9 mouse cellular contexts compared by ENCODE assay signal in the genomic region with DNA sequence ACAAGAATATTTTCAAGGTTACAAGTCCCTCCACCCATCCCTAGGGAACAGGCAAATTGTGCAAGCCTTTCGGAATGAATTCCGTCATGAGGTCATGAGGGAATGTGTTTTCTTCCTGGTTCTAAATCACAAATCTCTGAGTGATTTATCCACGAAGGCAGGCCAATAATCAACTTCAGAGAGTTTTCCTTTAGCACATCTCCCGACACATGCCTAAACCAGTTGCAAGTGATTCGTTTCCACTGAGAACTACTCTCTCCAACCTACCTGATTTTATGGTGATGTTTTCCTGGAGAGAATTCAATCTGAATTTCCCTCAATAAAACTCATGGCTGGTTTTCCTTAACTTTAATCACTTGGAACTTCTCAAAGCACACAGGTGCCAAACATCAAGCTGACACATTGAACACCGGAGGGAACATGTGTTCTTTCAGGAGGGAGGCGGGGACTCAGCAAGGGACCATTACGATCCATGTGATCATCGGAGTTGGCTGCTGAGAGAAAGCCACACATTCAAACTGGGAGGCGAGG.
DNase-seq lines count a peak whose midpoint lies in the region; ATAC-seq and TF ChIP-seq lines count a peak whose summit lies in the region.
"Had no signal": no experiment of that assay in that cellular context is flagged by ENCODE, and none has a peak within 500 bp of the region (broad histone marks: within the 10 kb centered on the region; RNA-seq: fewer than 3 reads in every experiment).

No protein-coding gene starts in this region.

- intact Hi-C loops in heart, postnatal 25 days (cut with DNase I), result no loop called here

- TF ChIP-seq POLR2A in limb, embryonic 14.5 days (IDR thresholded peaks at IDR 0.05; ENCODE audit: borderline replicate concordance, extremely low read depth, insufficient read depth, insufficient read length), result no peak
- no peak for TF ChIP-seq POLR2A in thymus, adult 2 months (IDR thresholded peaks at IDR 0.05; ENCODE audit: control insufficient read depth, extremely low read depth, insufficient read depth, low read length, poor library complexity)

- WGBS in kidney, embryonic 16.5 days, result 28% methylated on average over 10 of the region's 10 CpGs
- 19% methylated on average over 10 of the region's 10 CpGs for WGBS in limb, embryonic 14.5 days
- 93% methylated on average over 10 of the region's 10 CpGs for WGBS in thymus, adult 2 months

- no peak for ATAC-seq in kidney, embryonic 16.5 days (ENCODE audit: low FRiP score, low TSS enrichment)
- ATAC-seq in limb, embryonic 14.5 days (ENCODE audit: low FRiP score, low read depth), result peak; percentile 84

- peaks cover 7% of the 10 kb centered on the region; the same call in 1 of the 2 replicates for H3K9me3 ChIP-seq in kidney, embryonic 16.5 days (ENCODE audit: low read length)
- H3K9me3 ChIP-seq in limb, embryonic 14.5 days (ENCODE audit: control insufficient read depth, low read length), result 0 out of 2 replicates have a peak, but pooled peaks cover 2% of the 10 kb centered on the region
- H3K9me3 ChIP-seq: lung, embryonic 15.5 days had no signal

- no peak overlapping the region for H3K9ac ChIP-seq in kidney, embryonic 16.5 days (replicated peaks; ENCODE audit: low read length)
- no peak overlapping the region for H3K9ac ChIP-seq in limb, embryonic 14.5 days (ENCODE audit: low read depth, low read length, severe bottlenecking)
- H3K9ac ChIP-seq: lung, embryonic 15.5 days had no signal

- H3K4me2 ChIP-seq in kidney, embryonic 16.5 days (replicated peaks; ENCODE audit: low read depth, low read length), result no peak overlapping the region
- H3K4me2 ChIP-seq in limb, embryonic 14.5 days (replicated peaks; ENCODE audit: low read depth, low read length, severe bottlenecking), result no peak overlapping the region
- H3K4me2 ChIP-seq: lung, embryonic 15.5 days had no signal

- H3K27ac ChIP-seq in kidney, embryonic 16.5 days (ENCODE audit: low read length), result no peak overlapping the region
- H3K27ac ChIP-seq in limb, embryonic 14.5 days (replicated peaks; ENCODE audit: low read depth, low read length), result no peak overlapping the region
- no peak overlapping the region for H3K27ac ChIP-seq in thymus, adult 2 months (ENCODE audit: control insufficient read depth, insufficient read depth, low read length)
- H3K27ac ChIP-seq: lung, embryonic 15.5 days had no signal

- H3K4me3 ChIP-seq in kidney, embryonic 16.5 days (ENCODE audit: low read length), result no peak overlapping the region
- no peak overlapping the region for H3K4me3 ChIP-seq in limb, embryonic 14.5 days (replicated peaks; ENCODE audit: low read length)
- no peak overlapping the region for H3K4me3 ChIP-seq in thymus, adult 2 months (ENCODE audit: control insufficient read depth, insufficient read depth, low read length)
- H3K4me3 ChIP-seq: lung, embryonic 15.5 days had no signal

- no peaks in the 10 kb centered on the region; the same call in 1 of the 2 replicates for H3K4me1 ChIP-seq in kidney, embryonic 16.5 days (ENCODE audit: insufficient read depth, low read length)
- no peaks in the 10 kb centered on the region; the same call in 1 of the 2 replicates for H3K4me1 ChIP-seq in limb, embryonic 14.5 days (ENCODE audit: control insufficient read depth, insufficient read depth, low read length)
- no peaks in the 10 kb centered on the region for H3K4me1 ChIP-seq in thymus, adult 2 months (replicated peaks; ENCODE audit: control insufficient read depth, insufficient read depth, low read length)
- H3K4me1 ChIP-seq: lung, embryonic 15.5 days had no signal

- H3K27me3 ChIP-seq in kidney, embryonic 16.5 days (ENCODE audit: insufficient read depth, low read length), result no peaks in the 10 kb centered on the region
- no peaks in the 10 kb centered on the region for H3K27me3 ChIP-seq in limb, embryonic 14.5 days (ENCODE audit: control insufficient read depth, insufficient read depth, low read length)
- H3K27me3 ChIP-seq in thymus, adult 2 months (ENCODE audit: control insufficient read depth, insufficient read depth, low read length), result no peaks in the 10 kb centered on the region
- H3K27me3 ChIP-seq: lung, embryonic 15.5 days had no signal

- H3K36me3 ChIP-seq in kidney, embryonic 16.5 days (ENCODE audit: insufficient read depth, low read length), result no peaks in the 10 kb centered on the region
- no peaks in the 10 kb centered on the region for H3K36me3 ChIP-seq in limb, embryonic 14.5 days (ENCODE audit: control insufficient read depth, insufficient read depth, low read length)
- no peaks in the 10 kb centered on the region for H3K36me3 ChIP-seq in thymus, adult 2 months (ENCODE audit: control insufficient read depth, insufficient read depth, low read length)
- H3K36me3 ChIP-seq: lung, embryonic 15.5 days had no signal

- peak; percentile 15 for DNase-seq in kidney, adult 11 months
- DNase-seq in fibroblast of lung, adult 2 months (ENCODE audit: low read depth), result peak; percentile 63
- peak; percentile 53 for DNase-seq in heart, postnatal 25 days (ENCODE audit: low spot score)
- DNase-seq in limb, embryonic 14.5 days (ENCODE audit: low spot score), result peak; percentile 77
- DNase-seq in embryo, embryonic 10.5 days (ENCODE audit: low spot score), result no peak
- no peak for DNase-seq in thymus, adult 2 months
- no peak for DNase-seq in cerebellum, adult 11 months

- TF ChIP-seq CTCF in thymus, adult 2 months (IDR thresholded peaks at IDR 0.05; ENCODE audit: borderline replicate concordance, control insufficient read depth, extremely low read depth, insufficient read depth, low read length, poor library complexity), result no peak

Comparison
In these comparisons a context has a peak if more than half of its experiments do, and no peak if none do; other contexts are left out.
1. DNase-seq: peak in kidney, adult 11 months (single experiment), fibroblast of lung, adult 2 months (single experiment), heart, postnatal 25 days (single experiment) and limb, embryonic 14.5 days (single experiment); none in embryo, embryonic 10.5 days (single experiment), thymus, adult 2 months (single experiment) and cerebellum, adult 11 months (single experiment).